Mouse (Mus musculus): Measurements from ENCODE around the gene Thbs1. TPM values are rescaled to one million over a fixed set of nuclear protein-coding genes. Genes with fewer than 3 reads are reported as not detected.

Gene Thbs1
- 9.5 and 23.9 TPM in 2 replicates for polyA plus RNA-seq (2012; rRNA removed)

GRCm38 (mm10) chr2:118111488-118112131 lies at the start of gene Thbs1:
Gene Thbs1 (plus strand): TSS chr2:118111876.

Other genes with a start within 250 kb of the Thbs1 start
- gene Fsip1, start 145.1 kb downstream of the Thbs1 start, polyA plus RNA-seq (2012; rRNA removed) = 3.6 TPM in 2 replicates

All from central nervous system, embryonic 14 days (tissue).